Mouse (Mus musculus) testis, adult 2 months (tissue): ENCODE results near the gene Agap1. TPM values are rescaled to one million over a fixed set of nuclear protein-coding genes. Genes with fewer than 3 reads are reported as not detected.
A peak's percentile ranks its signal among the peaks of the same experiment; 100 is the strongest.

Experiments
- H3K27ac ChIP-seq: fragments of 200-500 bp; 2 replicates; pipeline ENCODE4 v1.5.1; 2012; ENCODE audit warnings: low read depth, low read length; ENCODE audit not compliant: control insufficient read depth, insufficient read depth
- H3K27me3 ChIP-seq: fragments of 200-500 bp; 2 replicates; pipeline ENCODE4 v1.6.1; 2012; ENCODE audit warnings: mild to moderate bottlenecking, low read length, moderate library complexity; ENCODE audit not compliant: control insufficient read depth, insufficient read depth
- H3K36me3 ChIP-seq: fragments of 200-500 bp; 2 replicates; pipeline ENCODE4 v1.6.1; 2012; ENCODE audit warnings: mild to moderate bottlenecking, low read length; ENCODE audit not compliant: control insufficient read depth, insufficient read depth
- H3K4me1 ChIP-seq: fragments of 200-500 bp; 2 replicates; pipeline ENCODE4 v1.6.1; 2012; ENCODE audit warnings: low read length; ENCODE audit not compliant: control insufficient read depth, insufficient read depth
- H3K4me3 ChIP-seq: fragments of 200-500 bp; 2 replicates; pipeline ENCODE4 v1.5.1; 2012; ENCODE audit warnings: low read depth, mild to moderate bottlenecking, low read length, moderate library complexity, mixed read lengths; ENCODE audit not compliant: control insufficient read depth
- CTCF ChIP-seq: fragments of 200-500 bp; IDR thresholded peaks from 2 replicates; pipeline ENCODE4 v1.5.1; 2012; ENCODE audit warnings: low read depth, mild to moderate bottlenecking, inconsistent platforms, low read length, moderate library complexity; ENCODE audit not compliant: control insufficient read depth, insufficient read depth, insufficient replicate concordance
- POLR2A ChIP-seq: fragments of 200-500 bp; IDR thresholded peaks from 2 replicates; pipeline ENCODE4 v1.6.1; 2012; ENCODE audit warnings: low read depth, mild to moderate bottlenecking, inconsistent platforms, low read length, moderate library complexity; ENCODE audit not compliant: control insufficient read depth
- polyA plus RNA-seq: library from polyadenylated mRNA; depleted of rRNA; stranded (reverse); fragments of >200 nt; gene quantifications from 2 replicates; pipeline ENCODE4 v1.2.3, GENCODE M21; 2012

Gene Agap1
- polyA plus RNA-seq, 1 experiment, result 16.5 TPM

- no peak overlapping the region for H3K27ac ChIP-seq
- no peaks in the 10 kb centered on the region for H3K36me3 ChIP-seq
- no peaks in the 10 kb centered on the region; the same call in 1 of the 2 replicates for H3K4me1 ChIP-seq
- TF ChIP-seq CTCF, result peak; percentile 80; the same call in 1 of the 2 replicates
- no peak for TF ChIP-seq POLR2A
- no peak overlapping the region for H3K4me3 ChIP-seq
- H3K27me3 ChIP-seq, result no peaks in the 10 kb centered on the region
These were observed 152.0 kb downstream of the Agap1 start for GRCm38 (mm10) chr1:89606612-89607011.

- no peaks in the 10 kb centered on the region for H3K27me3 ChIP-seq
- H3K4me3 ChIP-seq, result no peak overlapping the region
- no peaks in the 10 kb centered on the region for H3K36me3 ChIP-seq
- no peak overlapping the region for H3K27ac ChIP-seq
- TF ChIP-seq POLR2A (no peak), CTCF (no peak)
- no peaks in the 10 kb centered on the region for H3K4me1 ChIP-seq
These were observed 154.2 kb downstream of the Agap1 start for GRCm38 (mm10) chr1:89608766-89609165.

- H3K27ac ChIP-seq, result no peak overlapping the region
- H3K4me1 ChIP-seq, result no peaks in the 10 kb centered on the region
- no peak overlapping the region for H3K4me3 ChIP-seq
- no peaks in the 10 kb centered on the region for H3K27me3 ChIP-seq
- no peak for TF ChIP-seq CTCF
- no peak for TF ChIP-seq POLR2A
- no peaks in the 10 kb centered on the region for H3K36me3 ChIP-seq
These were observed 155.4 kb downstream of the Agap1 start for GRCm38 (mm10) chr1:89609964-89610363.

- no peaks in the 10 kb centered on the region for H3K27me3 ChIP-seq
- TF ChIP-seq CTCF (no peak), POLR2A (no peak)
- no peaks in the 10 kb centered on the region for H3K4me1 ChIP-seq
- H3K36me3 ChIP-seq, result no peaks in the 10 kb centered on the region
- H3K4me3 ChIP-seq, result no peak overlapping the region
- no peak overlapping the region for H3K27ac ChIP-seq
These were observed 156.9 kb downstream of the Agap1 start for GRCm38 (mm10) chr1:89611521-89611920.

- no peak for TF ChIP-seq CTCF
- Histone ChIP-seq H3K4me1 (no peaks in the 10 kb centered on the region), H3K36me3 (no peaks in the 10 kb centered on the region), H3K27me3 (no peaks in the 10 kb centered on the region), H3K4me3 (no peak overlapping the region), H3K27ac (no peak overlapping the region)
These were observed 158.7 kb downstream of the Agap1 start for GRCm38 (mm10) chr1:89613234-89613870.

- no peaks in the 10 kb centered on the region for H3K36me3 ChIP-seq
- no peaks in the 10 kb centered on the region for H3K27me3 ChIP-seq
- TF ChIP-seq CTCF (no peak), POLR2A (no peak)
- H3K4me3 ChIP-seq, result no peak overlapping the region
- H3K27ac ChIP-seq, result no peak overlapping the region
- H3K4me1 ChIP-seq, result peaks cover 2% of the 10 kb centered on the region; the same call in 1 of the 2 replicates
These were observed 161.9 kb downstream of the Agap1 start for GRCm38 (mm10) chr1:89616556-89616955.

- H3K4me3 ChIP-seq, result no peak overlapping the region
- TF ChIP-seq CTCF, result no peak
- TF ChIP-seq POLR2A, result no peak
- no peaks in the 10 kb centered on the region for H3K27me3 ChIP-seq
- no peaks in the 10 kb centered on the region for H3K36me3 ChIP-seq
- peaks cover 2% of the 10 kb centered on the region; the same call in 1 of the 2 replicates for H3K4me1 ChIP-seq
- H3K27ac ChIP-seq, result no peak overlapping the region
These were observed 162.7 kb downstream of the Agap1 start for GRCm38 (mm10) chr1:89617336-89617735.
